In genomic region chr19:46129737-46130136, GRCm38 (mm10) we compare ENCODE assay signal across 13 mouse cellular contexts. TPM values are rescaled to one million over a fixed set of nuclear protein-coding genes. Genes with fewer than 3 reads are reported as not detected.
DNase-seq lines count a peak whose midpoint lies in the region; ATAC-seq and TF ChIP-seq lines count a peak whose summit lies in the region.
"Not testable (repeated sequence)": the region's sequence is repeated elsewhere in the genome, so short reads cannot be mapped to it uniquely, and the experiment has no call there.
"Had no signal": no experiment of that assay in that cellular context is flagged by ENCODE, and none has a peak within 500 bp of the region (broad histone marks: within the 10 kb centered on the region; RNA-seq: fewer than 3 reads in every experiment).

No protein-coding gene starts in this region.

- H3K4me1 ChIP-seq in MEL (ENCODE audit: control insufficient read depth in 1 of 2, insufficient read depth in 2 of 2, low read length in 2 of 2), result peaks cover 0 to 12% of the 10 kb centered on the region in 2 experiments; a peak in 2 of 4 replicates
- H3K4me1 ChIP-seq in midbrain, embryonic 11.5 days (ENCODE audit: control insufficient read depth, insufficient read depth, low read length), result not testable (repeated sequence)

- H3K36me3 ChIP-seq in MEL (ENCODE audit: control insufficient read depth in 1 of 2, insufficient read depth in 2 of 2, low read length in 2 of 2); midbrain, embryonic 11.5 days (ENCODE audit: control insufficient read depth, insufficient read depth, low read length): not testable (repeated sequence)

- not testable (repeated sequence) for H3K4me3 ChIP-seq in MEL (ENCODE audit: control insufficient read depth in 1 of 2, insufficient read depth in 1 of 2, low read depth in 2 of 2, low read length in 2 of 2); midbrain, embryonic 11.5 days (ENCODE audit: low read depth, low read length)

- ATAC-seq in midbrain, embryonic 11.5 days (ENCODE audit: low FRiP score), result not testable (repeated sequence)

- not testable (repeated sequence) for H3K9ac ChIP-seq in MEL (ENCODE audit: control insufficient read depth, low read depth, low read length, poor library complexity, severe bottlenecking); midbrain, embryonic 11.5 days (ENCODE audit: low read length)

- not testable (repeated sequence) for TF ChIP-seq CTCF in MEL (IDR thresholded peaks at IDR 0.05 in 2 of 3, conservative IDR thresholded peaks at IDR 0.05 in 1 of 3; ENCODE audit: control insufficient read depth in 1 of 3, insufficient read depth in 1 of 3, low read depth in 2 of 3, low read length in 3 of 3, poor library complexity in 1 of 3, severe bottlenecking in 1 of 3)

- H3K9me3 ChIP-seq in MEL (replicated peaks; ENCODE audit: insufficient read depth, low read length); midbrain, embryonic 11.5 days (ENCODE audit: control insufficient read depth, low read length): not testable (repeated sequence)

- not testable (repeated sequence) for TF ChIP-seq EP300 in MEL (IDR thresholded peaks at IDR 0.05; ENCODE audit: low read depth in 1 of 2, low read length in 2 of 2)

- not testable (repeated sequence) for H3K4me2 ChIP-seq in midbrain, embryonic 11.5 days

- not testable (repeated sequence) for H3K79me2 ChIP-seq in MEL (ENCODE audit: control insufficient read depth, insufficient read depth, low read length, poor library complexity)

- H3K27me3 ChIP-seq in MEL (ENCODE audit: control insufficient read depth in 1 of 2, insufficient read depth in 2 of 2, low read length in 2 of 2), result not testable (repeated sequence)
- peaks cover 47% of the 10 kb centered on the region for H3K27me3 ChIP-seq in midbrain, embryonic 11.5 days (ENCODE audit: control insufficient read depth, insufficient read depth, low read length)

- WGBS in midbrain, embryonic 11.5 days, result 79% methylated on average over 6 of the region's 6 CpGs

- DNase-seq in MEL (ENCODE audit: low read depth, low spot score), result not testable (repeated sequence)
- DNase-seq in midbrain, embryonic 11.5 days (ENCODE audit: low spot score, missing footprints), result peak; percentile 57

- not testable (repeated sequence) for TF ChIP-seq RAD21 in MEL (IDR thresholded peaks at IDR 0.05; ENCODE audit: low read depth, low read length)

- not testable (repeated sequence) for H3K27ac ChIP-seq in MEL (ENCODE audit: control insufficient read depth, low read depth, low read length); midbrain, embryonic 11.5 days (ENCODE audit: low read depth, low read length)

- TF ChIP-seq POLR2A in MEL (IDR thresholded peaks at IDR 0.05; ENCODE audit: control insufficient read depth in 1 of 2, insufficient read depth in 1 of 2, low read depth in 1 of 2, low read length in 2 of 2, poor library complexity in 1 of 2), result not testable (repeated sequence)

TF ChIP-seq in MEL, 35 proteins besides CTCF, POLR2A, EP300 and RAD21:
- peak; percentile 75 for TF ChIP-seq TBP (IDR thresholded peaks at IDR 0.05; ENCODE audit: low read depth, low read length)

RNA-seq across cellular contexts. Expression of gene Elovl3, which starts 2.0 kb away (rescaled TPM):
- 1.2 and 1.4 TPM in 2 replicates for total RNA-seq in MEL (2012; rRNA removed)
- 1 to 10 TPM in 1 of 2 experiments, not detected in 1; 2.3 TPM for polyA plus RNA-seq in MEL (2012; ENCODE audit: insufficient read depth in 1 of 2, insufficient read length in 2 of 2, low read depth in 1 of 2, low replicate concordance in 2 of 2, missing spikeins in 1 of 2)
- polyA plus RNA-seq in midbrain, embryonic 11.5 days (2014; fragmentation: Nextera tagmentation; extraction: Ambion mirVana), result not detected in 2 replicates
- total RNA-seq: CH12.LX, G1E had no signal
- polyA plus RNA-seq: activated CD4-positive, CD25-positive, alpha-beta regulatory T cell, adult 4 months; brain, embryonic 14.5 days; CD4-positive, CD25-positive, alpha-beta regulatory T cell, adult 4 months; cerebellum, adult 2 months; G1E; Patski had no signal

RNA-seq across cellular contexts. Expression of gene Pitx3, which starts 18.4 kb away (rescaled TPM):
- total RNA-seq in MEL (2012; rRNA removed), result 0.08 and 0.10 TPM in 2 replicates
- under 1 TPM in 1 of 2 experiments, not detected in 1; 0.28 TPM for polyA plus RNA-seq in MEL (2012; ENCODE audit: insufficient read depth in 1 of 2, insufficient read length in 2 of 2, low read depth in 1 of 2, low replicate concordance in 2 of 2, missing spikeins in 1 of 2)
- 0.18 and 0.39 TPM in 2 replicates for polyA plus RNA-seq in midbrain, embryonic 11.5 days (2014; fragmentation: Nextera tagmentation; extraction: Ambion mirVana)
- total RNA-seq: adrenal gland, adult 18-20 months; adrenal gland, adult 2 months; adrenal gland, postnatal 14 days; adrenal gland, postnatal 25 days; CH12.LX; G1E had no signal
- polyA plus RNA-seq: activated CD4-positive, CD25-positive, alpha-beta regulatory T cell, adult 4 months; adrenal gland, adult 2 months; CD4-positive, CD25-positive, alpha-beta regulatory T cell, adult 4 months; G1E; Patski had no signal

RNA-seq across cellular contexts. Expression of gene Gbf1, which starts 22.6 kb away (rescaled TPM):
- total RNA-seq in MEL (2012; rRNA removed), result 20.1 and 23.7 TPM in 2 replicates
- polyA plus RNA-seq in MEL (2012; ENCODE audit: insufficient read depth in 1 of 2, insufficient read length in 2 of 2, low read depth in 1 of 2, low replicate concordance in 2 of 2, missing spikeins in 1 of 2), result 100 to 1,000 TPM in 1 of 2 experiments, 10 to 100 TPM in 1; 54.1 to 400 TPM
- 36.6 and 42.6 TPM in 2 replicates for polyA plus RNA-seq in midbrain, embryonic 11.5 days (2014; fragmentation: Nextera tagmentation; extraction: Ambion mirVana)

RNA-seq across cellular contexts. Expression of gene Nolc1, which starts 54.1 kb away (rescaled TPM):
- 276 and 294 TPM in 2 replicates for total RNA-seq in MEL (2012; rRNA removed)
- polyA plus RNA-seq in MEL (2012; ENCODE audit: insufficient read depth in 1 of 2, insufficient read length in 2 of 2, low read depth in 1 of 2, low replicate concordance in 2 of 2, missing spikeins in 1 of 2), result 100 to 1,000 TPM; 213 to 753 TPM
- polyA plus RNA-seq in midbrain, embryonic 11.5 days (2014; fragmentation: Nextera tagmentation; extraction: Ambion mirVana), result 115 and 117 TPM in 2 replicates
